Mouse (Mus musculus) neural tube, embryonic 14.5 days (tissue): ENCODE results near the gene Tmprss12. TPM values are rescaled to one million over a fixed set of nuclear protein-coding genes. Genes with fewer than 3 reads are reported as not detected.

Experiments
- polyA plus RNA-seq: library from polyadenylated mRNA; unstranded; fragments of >200 nt; fragmentation: Nextera tagmentation; extraction: Ambion mirVana; gene quantifications from 2 replicates; pipeline ENCODE4 v1.2.1, GENCODE M21; 2014

Gene Tmprss12
- polyA plus RNA-seq, 1 experiment from 2014 or later = not detected

Other genes starting within 250 kb of the Tmprss12 start
- 31.0 and 32.6 TPM in 2 replicates for gene Dip2b, start 242.2 kb upstream of the Tmprss12 start, polyA plus RNA-seq
- gene Atf1, start 53.0 kb upstream of the Tmprss12 start, polyA plus RNA-seq = 14.6 TPM in 2 replicates
- 2.8 and 3.6 TPM in 2 replicates for gene Mettl7a1, start 23.3 kb downstream of the Tmprss12 start, polyA plus RNA-seq
- 0.17 and 1.2 TPM in 2 replicates for gene Mettl7a3, start 54.1 kb downstream of the Tmprss12 start, polyA plus RNA-seq
- gene Methig1, start 72.3 kb downstream of the Tmprss12 start, polyA plus RNA-seq = 0.42 and 1.2 TPM in 2 replicates
- gene Mettl7a2, start 72.4 kb downstream of the Tmprss12 start, polyA plus RNA-seq = not detected in 2 replicates
- 1.8 TPM in 1 of 2 replicates, not detected in the other for gene Higd1c, start 83.7 kb downstream of the Tmprss12 start, polyA plus RNA-seq
- not detected in 2 replicates for gene Gm5475, start 141.3 kb downstream of the Tmprss12 start, polyA plus RNA-seq
- gene Slc11a2, start 144.2 kb downstream of the Tmprss12 start, polyA plus RNA-seq = 20.5 and 21.4 TPM in 2 replicates
- 56.7 and 62.5 TPM in 2 replicates for gene Letmd1, start 188.2 kb downstream of the Tmprss12 start, polyA plus RNA-seq
- 43.0 and 50.0 TPM in 2 replicates for gene Csrnp2, start 214.7 kb downstream of the Tmprss12 start, polyA plus RNA-seq